Mouse (Mus musculus) spleen, embryonic (tissue): ENCODE measurements around the gene Gnai2.

Source experiments
- CTCF ChIA-PET: fragments of 350-600 bp; sonication (Branson Sonifier 250); formaldehyde crosslinking; loops from one replicate; lab custom pipeline; 2022; lab: Charles Lee

Gene Gnai2

GRCm38 (mm10) chr9:107659961-107660360, 24.8 kb upstream of the Gnai2 start:
- CTCF ChIA-PET, result interaction anchor here (0.6 kb wide), 1 partner anchor 33 kb away, joined by 4 read pairs; no protein-coding TSS in a partner anchor

DNA sequence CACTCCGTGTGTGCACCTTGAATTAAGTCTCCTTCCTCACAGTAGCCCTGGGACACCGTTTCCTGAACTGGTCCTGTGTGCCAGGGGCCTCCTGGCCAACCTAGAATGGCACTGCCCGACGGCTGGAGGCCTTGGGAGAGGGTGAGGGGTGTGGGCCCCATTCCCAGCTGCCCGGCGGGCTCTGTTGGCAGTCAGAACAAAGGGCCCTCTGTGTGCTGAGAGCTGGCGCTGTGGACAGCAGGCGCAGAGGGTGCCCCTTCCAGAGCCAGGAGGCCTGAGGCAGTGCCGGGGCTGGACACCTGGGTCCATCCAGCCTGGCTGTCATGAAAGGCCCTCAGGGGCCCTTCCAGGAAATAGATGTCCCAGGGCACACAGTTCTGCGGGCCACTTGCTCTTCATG, 24.4 kb upstream of the Gnai2 start:
- CTCF ChIA-PET, result interaction anchor here (0.6 kb wide), 1 partner anchor 33 kb away, joined by 4 read pairs; no protein-coding TSS in a partner anchor

DNA sequence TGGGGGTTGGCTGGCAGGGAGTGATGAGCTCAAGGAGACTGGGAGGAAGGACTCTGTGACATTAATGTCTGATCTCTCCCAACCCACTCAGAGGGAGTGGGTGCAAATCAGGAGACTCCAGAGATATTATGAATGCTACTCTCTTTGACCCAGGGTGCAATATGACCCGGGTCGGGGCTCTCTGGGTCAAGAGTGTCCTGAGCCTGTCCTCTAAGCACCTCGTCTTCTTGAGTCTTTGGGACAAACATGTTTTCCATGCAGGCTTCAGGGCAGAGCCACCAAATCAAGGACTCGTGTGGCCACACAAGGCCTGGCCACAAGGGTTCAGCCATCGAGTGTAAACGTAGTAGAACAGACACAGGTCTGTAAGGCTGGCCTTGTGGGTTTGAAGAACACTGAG, 22.9 kb upstream of the Gnai2 start:
- CTCF ChIA-PET, result no interaction called here

DNA sequence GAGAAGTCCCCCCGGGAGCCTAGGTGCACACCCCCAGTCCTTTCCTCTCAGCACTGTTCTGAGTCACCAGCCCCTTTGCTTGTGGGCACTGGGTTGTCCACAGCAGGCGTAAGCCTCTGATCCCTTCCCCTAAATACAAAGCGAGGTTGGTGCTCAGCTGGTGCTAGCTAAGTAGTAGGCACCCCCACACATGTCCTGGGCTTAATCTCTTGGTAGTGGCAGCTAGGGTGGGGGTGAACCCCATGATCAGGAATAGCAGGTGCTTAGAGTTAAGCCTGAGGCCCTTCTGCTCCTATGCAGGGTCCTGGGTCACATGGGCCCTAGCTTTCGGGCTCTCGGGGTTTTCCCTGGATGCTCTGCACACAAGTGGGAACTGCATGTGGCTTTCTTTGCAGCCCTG, 22.0 kb upstream of the Gnai2 start:
- CTCF ChIA-PET, result no interaction called here

DNA sequence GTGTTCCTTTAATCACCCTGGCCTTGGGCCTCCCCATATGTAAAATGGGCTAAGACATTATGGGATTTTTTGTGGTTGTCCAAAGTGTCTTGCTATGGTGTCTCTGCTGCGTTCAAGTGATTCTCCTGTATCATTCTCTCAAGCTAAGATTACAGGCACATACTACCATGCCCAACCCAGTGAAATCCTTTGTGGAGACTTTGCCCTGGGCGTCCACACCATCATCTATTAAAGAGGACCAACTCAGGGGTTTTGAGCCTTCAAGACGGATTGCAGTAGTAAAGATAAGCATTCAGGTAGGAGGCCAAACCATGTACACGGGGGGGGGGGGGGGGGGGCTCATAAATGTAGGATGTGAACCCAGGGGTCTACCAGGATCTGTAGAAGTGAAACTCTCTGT, 19.4 kb upstream of the Gnai2 start:
- CTCF ChIA-PET, result no interaction called here

GRCm38 (mm10) chr9:107653474-107653873, 18.3 kb upstream of the Gnai2 start:
- CTCF ChIA-PET, result no interaction called here

- CTCF ChIA-PET, result no interaction called here
Observed at GRCm38 (mm10) chr9:107650708-107651481, 15.7 kb upstream of the Gnai2 start.

DNA sequence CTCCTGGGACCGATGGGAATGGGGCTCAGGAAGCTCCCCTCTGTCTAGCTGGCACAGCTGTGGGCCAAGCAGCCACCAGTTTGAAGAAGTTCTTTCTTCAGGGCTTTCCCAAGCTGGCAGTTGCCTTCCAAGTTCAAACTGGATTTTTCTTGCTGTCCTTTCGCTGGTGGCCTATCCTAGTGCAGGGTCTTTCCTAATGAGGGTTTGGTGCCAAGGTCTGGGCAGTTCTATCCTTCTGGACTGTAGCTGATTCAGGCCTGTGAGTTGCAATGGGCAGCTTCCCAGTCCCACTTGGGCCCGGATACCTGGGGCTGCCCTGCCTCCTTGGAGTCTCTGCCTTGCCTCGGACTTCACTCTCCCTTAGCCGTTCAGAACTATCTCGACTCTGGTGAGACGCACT, 15.1 kb upstream of the Gnai2 start:
- CTCF ChIA-PET, result no interaction called here

DNA sequence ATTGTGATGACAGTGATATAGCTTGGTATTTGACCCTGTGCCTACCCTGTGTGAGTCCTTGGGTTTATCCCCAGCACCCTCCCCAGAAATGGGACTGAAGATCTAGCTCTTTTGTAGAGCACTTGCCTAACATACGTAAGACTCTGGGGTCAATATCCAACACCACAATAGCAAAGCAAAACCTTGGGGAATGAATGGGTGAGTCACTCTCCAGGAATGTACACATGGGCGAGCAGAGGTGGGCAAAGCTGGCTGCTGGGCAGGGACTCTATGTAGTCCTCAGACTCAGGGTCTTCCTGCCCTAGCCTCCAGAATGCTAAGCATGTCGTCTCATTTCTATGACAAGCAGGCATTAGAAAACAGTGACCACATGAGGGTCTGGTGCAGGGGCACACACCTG, 13.6 kb upstream of the Gnai2 start:
- CTCF ChIA-PET, result interaction anchor here (0.6 kb wide), 1 partner anchor 92 kb away, joined by 4 read pairs; no protein-coding TSS in a partner anchor

- CTCF ChIA-PET, result interaction anchor here (0.6 to 4.3 kb wide), 4 partner anchors 18 to 33 kb away, joined by 3 to 19 read pairs (median 5); partner anchors contain the start of gene Gnat1
Observed at GRCm38 (mm10) chr9:107646975-107647374, 11.8 kb upstream of the Gnai2 start.

DNA sequence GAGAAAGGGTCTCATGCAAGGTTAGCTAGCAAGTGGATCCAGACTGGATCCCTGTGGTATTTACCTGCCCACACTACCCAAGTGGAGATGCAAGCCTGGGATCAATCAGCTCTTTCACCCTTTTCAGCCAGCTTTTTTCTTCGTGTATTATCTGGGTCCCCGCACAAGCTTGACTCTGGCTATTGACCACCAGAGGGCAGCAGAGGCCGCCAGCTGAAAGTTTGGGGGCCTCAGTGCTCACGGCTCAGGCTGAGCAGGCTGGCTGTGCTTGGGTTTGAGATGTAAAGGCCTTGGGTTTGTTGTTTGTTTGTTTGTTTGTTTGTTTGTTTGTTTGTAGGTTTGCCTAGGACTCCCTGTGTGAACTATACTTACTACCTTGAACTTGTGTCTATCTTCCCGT, 10.4 kb upstream of the Gnai2 start:
- CTCF ChIA-PET, result interaction anchor here (0.7 to 4.3 kb wide), 8 partner anchors 15 to 66 kb away, joined by 3 to 19 read pairs (median 8); partner anchors contain the start of gene Gnat1

- CTCF ChIA-PET, result interaction anchor here (0.7 to 4.3 kb wide), 8 partner anchors 15 to 67 kb away, joined by 3 to 19 read pairs (median 8); partner anchors contain the start of gene Gnat1
Observed at GRCm38 (mm10) chr9:107645153-107645510, 10.0 kb upstream of the Gnai2 start.

GRCm38 (mm10) chr9:107644495-107645152, 9.5 kb upstream of the Gnai2 start:
- CTCF ChIA-PET, result interaction anchor here (1.0 to 4.3 kb wide), 8 partner anchors 14 to 43 kb away, joined by 3 to 19 read pairs (median 8); partner anchors contain the start of gene Gnat1

DNA sequence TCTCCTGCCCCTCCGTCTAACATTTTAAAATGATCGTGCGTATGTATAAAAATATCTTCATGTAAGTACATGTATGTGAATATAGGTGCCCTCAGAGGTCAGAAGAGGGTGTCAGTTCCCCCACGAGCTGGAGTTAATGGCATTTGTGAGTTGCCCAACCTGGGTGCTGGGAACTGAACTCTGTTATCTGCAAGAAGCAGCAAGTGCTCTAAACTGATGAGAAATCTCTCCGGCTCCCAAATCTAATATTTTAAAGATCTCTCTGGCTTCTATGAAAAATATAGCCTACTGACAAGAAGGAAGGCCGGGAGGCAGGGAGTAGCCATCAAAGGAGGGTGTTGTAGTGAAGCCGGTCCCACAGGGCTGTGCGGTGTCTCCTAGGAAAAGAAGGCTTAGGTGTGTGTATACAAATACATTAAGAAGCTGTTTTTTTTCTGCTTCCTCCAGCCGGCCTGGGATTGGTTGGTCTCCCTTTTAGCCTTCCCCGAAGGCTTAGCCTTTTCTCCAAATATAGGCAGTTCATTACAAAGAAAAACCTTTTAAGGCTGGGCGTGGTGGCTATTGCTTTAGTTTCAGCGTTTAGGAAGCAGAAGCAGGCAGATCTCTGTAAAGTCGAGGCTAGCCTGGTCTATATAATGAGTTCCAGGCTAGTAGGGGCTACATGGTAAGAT, 8.5 kb upstream of the Gnai2 start:
- CTCF ChIA-PET, result interaction anchor here (1.0 to 4.3 kb wide), 5 partner anchors 13 to 42 kb away, joined by 4 to 19 read pairs (median 8); no protein-coding TSS in a partner anchor

- CTCF ChIA-PET, result no interaction called here
Observed at GRCm38 (mm10) chr9:107641666-107642065, 6.5 kb upstream of the Gnai2 start.

GRCm38 (mm10) chr9:107640257-107640772, 5.1 kb upstream of the Gnai2 start:
- CTCF ChIA-PET, result interaction anchor here (1.5 kb wide), 1 partner anchor 14 kb away, joined by 5 read pairs; no protein-coding TSS in a partner anchor

GRCm38 (mm10) chr9:107637070-107637469, 1.9 kb upstream of the Gnai2 start:
- CTCF ChIA-PET, result no interaction called here

- CTCF ChIA-PET, result no interaction called here
Observed at GRCm38 (mm10) chr9:107634406-107635278, 525 bp downstream of the Gnai2 start.

- CTCF ChIA-PET, result no interaction called here
Observed at GRCm38 (mm10) chr9:107633661-107634405, 1.3 kb downstream of the Gnai2 start.
